Mouse (Mus musculus): ENCODE results near the gene Rabgap1.

- TF ChIP-seq POLR2A (IDR thresholded peaks at IDR 0.05; ENCODE audit: control insufficient read depth in 1 of 2, insufficient read depth in 1 of 2, low read depth in 1 of 2, low read length in 2 of 2, poor library complexity in 1 of 2) (no peak), USF2 (IDR thresholded peaks at IDR 0.05; ENCODE audit: borderline replicate concordance in 1 of 2, insufficient read depth in 1 of 2, low read depth in 1 of 2, low read length in 2 of 2) (no peak), CHD2 (IDR thresholded peaks at IDR 0.05; ENCODE audit: low read length) (no peak), ZNF384 (IDR thresholded peaks at IDR 0.05; ENCODE audit: low read depth, low read length) (no peak), SMC3 (IDR thresholded peaks at IDR 0.05; ENCODE audit: low read depth, low read length) (no peak), UBTF (IDR thresholded peaks at IDR 0.05; ENCODE audit: borderline replicate concordance, insufficient read depth, low read depth, low read length) (no peak), CTCF (IDR thresholded peaks at IDR 0.05 in 2 of 3, conservative IDR thresholded peaks at IDR 0.05 in 1 of 3; ENCODE audit: control insufficient read depth in 1 of 3, insufficient read depth in 1 of 3, low read depth in 2 of 3, low read length in 3 of 3, poor library complexity in 1 of 3, severe bottlenecking in 1 of 3) (no peak), TCF12 (IDR thresholded peaks at IDR 0.05; ENCODE audit: low read depth, low read length) (no peak), HCFC1 (IDR thresholded peaks at IDR 0.05; ENCODE audit: low read depth, low read length) (no peak), GATA1 (IDR thresholded peaks at IDR 0.05; ENCODE audit: low read depth, low read length) (no peak), TAL1 (IDR thresholded peaks at IDR 0.05; ENCODE audit: low read length) (no peak)
These were observed 45.9 kb downstream of the Rabgap1 start for GRCm38 (mm10) chr2:37488956-37489355.

All from MEL (cell line).